Mouse (Mus musculus): ENCODE measurements around the gene Rdh7. TPM values are rescaled to one million over a fixed set of nuclear protein-coding genes. Genes with fewer than 3 reads are reported as not detected.
"Not testable (repeated sequence)": the region's sequence is repeated elsewhere in the genome, so short reads cannot be mapped to it uniquely, and the experiment has no call there.

Gene Rdh7
- not detected in 2 replicates for total RNA-seq (2017)

GRCm38 (mm10) chr10:127888605-127889004, at the start of gene Rdh7:
Gene Rdh7 (minus strand): TSS chr10:127888817.
- ATAC-seq (replicated peaks in 1 of 2; ENCODE audit: insufficient read depth in 1 of 2, low FRiP score in 2 of 2, low TSS enrichment in 1 of 2, low read depth in 1 of 2, poor library complexity in 2 of 2, severe bottlenecking in 2 of 2), result no peak

GRCm38 (mm10) chr10:127937428-127938010, 48.9 kb upstream of the Rdh7 start:
- ATAC-seq (replicated peaks in 1 of 2; ENCODE audit: insufficient read depth in 1 of 2, low FRiP score in 2 of 2, low TSS enrichment in 1 of 2, low read depth in 1 of 2, poor library complexity in 2 of 2, severe bottlenecking in 2 of 2), result peak; percentile 42 to 59; a peak in 3 of 4 replicates

- ATAC-seq (replicated peaks in 1 of 2; ENCODE audit: insufficient read depth in 1 of 2, low FRiP score in 2 of 2, low TSS enrichment in 1 of 2, low read depth in 1 of 2, poor library complexity in 2 of 2, severe bottlenecking in 2 of 2), result peak; percentile 46 to 61; a peak in 3 of 4 replicates
Observed at GRCm38 (mm10) chr10:127936747-127937409, 48.3 kb upstream of the Rdh7 start.

GRCm38 (mm10) chr10:127936271-127936670, 47.7 kb upstream of the Rdh7 start:
- no peak for ATAC-seq (replicated peaks in 1 of 2; ENCODE audit: insufficient read depth in 1 of 2, low FRiP score in 2 of 2, low TSS enrichment in 1 of 2, low read depth in 1 of 2, poor library complexity in 2 of 2, severe bottlenecking in 2 of 2)

GRCm38 (mm10) chr10:127932290-127932926, 43.8 kb upstream of the Rdh7 start:
- ATAC-seq (replicated peaks in 1 of 2; ENCODE audit: insufficient read depth in 1 of 2, low FRiP score in 2 of 2, low TSS enrichment in 1 of 2, low read depth in 1 of 2, poor library complexity in 2 of 2, severe bottlenecking in 2 of 2), result no peak

GRCm38 (mm10) chr10:127927737-127928136, 39.1 kb upstream of the Rdh7 start:
- ATAC-seq (replicated peaks in 1 of 2; ENCODE audit: insufficient read depth in 1 of 2, low FRiP score in 2 of 2, low TSS enrichment in 1 of 2, low read depth in 1 of 2, poor library complexity in 2 of 2, severe bottlenecking in 2 of 2), result no peak

GRCm38 (mm10) chr10:127924597-127925378, 36.2 kb upstream of the Rdh7 start:
- ATAC-seq (replicated peaks in 1 of 2; ENCODE audit: insufficient read depth in 1 of 2, low FRiP score in 2 of 2, low TSS enrichment in 1 of 2, low read depth in 1 of 2, poor library complexity in 2 of 2, severe bottlenecking in 2 of 2), result no peak

- no peak for ATAC-seq (replicated peaks in 1 of 2; ENCODE audit: insufficient read depth in 1 of 2, low FRiP score in 2 of 2, low TSS enrichment in 1 of 2, low read depth in 1 of 2, poor library complexity in 2 of 2, severe bottlenecking in 2 of 2)
Observed at GRCm38 (mm10) chr10:127923024-127923423, 34.4 kb upstream of the Rdh7 start.

- ATAC-seq (replicated peaks in 1 of 2; ENCODE audit: insufficient read depth in 1 of 2, low FRiP score in 2 of 2, low TSS enrichment in 1 of 2, low read depth in 1 of 2, poor library complexity in 2 of 2, severe bottlenecking in 2 of 2), result no peak
Observed at GRCm38 (mm10) chr10:127922241-127922640, 33.6 kb upstream of the Rdh7 start.

GRCm38 (mm10) chr10:127917651-127918050, 29.0 kb upstream of the Rdh7 start:
- ATAC-seq (replicated peaks in 1 of 2; ENCODE audit: insufficient read depth in 1 of 2, low FRiP score in 2 of 2, low TSS enrichment in 1 of 2, low read depth in 1 of 2, poor library complexity in 2 of 2, severe bottlenecking in 2 of 2), result no peak

- not testable (repeated sequence) for ATAC-seq (replicated peaks in 1 of 2; ENCODE audit: insufficient read depth in 1 of 2, low FRiP score in 2 of 2, low TSS enrichment in 1 of 2, low read depth in 1 of 2, poor library complexity in 2 of 2, severe bottlenecking in 2 of 2)
Observed at GRCm38 (mm10) chr10:127917183-127917582, 28.6 kb upstream of the Rdh7 start.

GRCm38 (mm10) chr10:127915578-127915977, 27.0 kb upstream of the Rdh7 start:
- ATAC-seq (replicated peaks in 1 of 2; ENCODE audit: insufficient read depth in 1 of 2, low FRiP score in 2 of 2, low TSS enrichment in 1 of 2, low read depth in 1 of 2, poor library complexity in 2 of 2, severe bottlenecking in 2 of 2), result no peak

GRCm38 (mm10) chr10:127907386-127907951, 18.9 kb upstream of the Rdh7 start:
- no peak for ATAC-seq (replicated peaks in 1 of 2; ENCODE audit: insufficient read depth in 1 of 2, low FRiP score in 2 of 2, low TSS enrichment in 1 of 2, low read depth in 1 of 2, poor library complexity in 2 of 2, severe bottlenecking in 2 of 2)

- no peak for ATAC-seq (replicated peaks in 1 of 2; ENCODE audit: insufficient read depth in 1 of 2, low FRiP score in 2 of 2, low TSS enrichment in 1 of 2, low read depth in 1 of 2, poor library complexity in 2 of 2, severe bottlenecking in 2 of 2)
Observed at GRCm38 (mm10) chr10:127906138-127906537, 17.5 kb upstream of the Rdh7 start.

GRCm38 (mm10) chr10:127904718-127905446, 16.3 kb upstream of the Rdh7 start:
- no peak for ATAC-seq (replicated peaks in 1 of 2; ENCODE audit: insufficient read depth in 1 of 2, low FRiP score in 2 of 2, low TSS enrichment in 1 of 2, low read depth in 1 of 2, poor library complexity in 2 of 2, severe bottlenecking in 2 of 2)

GRCm38 (mm10) chr10:127903116-127903515, 14.5 kb upstream of the Rdh7 start:
- ATAC-seq (replicated peaks in 1 of 2; ENCODE audit: insufficient read depth in 1 of 2, low FRiP score in 2 of 2, low TSS enrichment in 1 of 2, low read depth in 1 of 2, poor library complexity in 2 of 2, severe bottlenecking in 2 of 2), result no peak

GRCm38 (mm10) chr10:127901751-127902150, 13.1 kb upstream of the Rdh7 start:
- no peak for ATAC-seq (replicated peaks in 1 of 2; ENCODE audit: insufficient read depth in 1 of 2, low FRiP score in 2 of 2, low TSS enrichment in 1 of 2, low read depth in 1 of 2, poor library complexity in 2 of 2, severe bottlenecking in 2 of 2)
